Mouse (Mus musculus): ENCODE results near the gene Tnik. TPM values are rescaled to one million over a fixed set of nuclear protein-coding genes. Genes with fewer than 3 reads are reported as not detected.

Tnik gene
- polyA plus RNA-seq, 1 experiment, result 23.6 TPM

DNA sequence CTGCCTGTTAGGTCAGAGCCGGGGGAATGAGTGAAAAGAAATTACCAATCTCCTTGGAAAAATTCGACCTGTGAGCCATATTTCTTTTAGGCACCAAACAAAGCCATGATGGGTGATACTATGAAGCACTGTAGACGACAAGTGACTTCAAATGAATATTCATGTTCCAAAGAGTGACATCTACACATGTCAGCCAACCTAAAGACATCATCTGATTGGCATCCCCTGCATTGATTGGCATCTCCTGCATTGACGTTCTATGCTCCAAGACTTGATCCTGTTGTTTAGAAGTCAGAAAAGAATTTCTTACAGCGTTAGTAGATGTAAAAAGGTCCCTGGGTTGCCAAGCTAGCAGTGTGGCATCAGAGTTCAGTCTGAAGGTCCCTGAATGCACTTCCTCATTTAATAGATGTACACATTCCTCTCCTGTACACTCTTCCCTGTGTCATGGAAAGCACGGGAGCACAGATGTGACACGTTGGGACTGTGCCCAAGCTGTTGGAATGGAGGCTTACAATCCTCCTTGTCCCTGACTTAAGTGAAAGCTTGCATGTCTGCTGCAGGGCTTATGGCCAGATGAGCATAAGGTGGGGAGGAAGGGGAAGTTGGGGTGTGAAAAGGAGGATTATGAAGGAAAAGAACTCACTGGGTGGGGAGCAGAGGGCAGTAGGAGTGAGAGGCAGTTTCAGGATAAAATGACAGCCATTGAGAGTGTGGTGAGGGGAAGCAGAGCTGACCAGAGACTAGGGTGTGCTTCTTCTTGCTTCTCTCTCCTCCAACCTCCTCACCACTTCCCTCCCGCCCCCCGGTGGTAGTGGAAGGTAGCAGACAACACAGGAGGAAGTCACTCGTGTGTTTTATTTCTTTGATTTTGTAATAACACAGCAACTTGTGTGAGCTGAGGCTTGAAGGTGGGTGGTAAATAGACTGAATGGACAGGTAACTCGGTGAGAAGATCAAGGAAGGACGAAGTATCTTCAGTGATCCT is 301.6 kb downstream of the Tnik start:
- H3K4me1 ChIP-seq (replicated peaks; ENCODE audit: control insufficient read depth, insufficient read depth, low read length), result no peaks in the 10 kb centered on the region
- H3K36me3 ChIP-seq (ENCODE audit: control insufficient read depth, insufficient read depth, low read length), result 0 out of 2 replicates have a peak, but pooled peaks cover 3% of the 10 kb centered on the region
- TF ChIP-seq CTCF (IDR thresholded peaks at IDR 0.05; ENCODE audit: borderline replicate concordance, control insufficient read depth, extremely low read depth, insufficient read depth, low read length, poor library complexity), result no peak
- no peak for TF ChIP-seq POLR2A (IDR thresholded peaks at IDR 0.05; ENCODE audit: control insufficient read depth, extremely low read depth, insufficient read depth, low read length, poor library complexity)
- DNase-seq, result peak; percentile 11
- H3K4me3 ChIP-seq (ENCODE audit: control insufficient read depth, insufficient read depth, low read length), result no peak overlapping the region
- no peak overlapping the region for H3K27ac ChIP-seq (ENCODE audit: control insufficient read depth, insufficient read depth, low read length)
- WGBS, result 70% methylated on average over 12 of the region's 12 CpGs
- no peaks in the 10 kb centered on the region for H3K27me3 ChIP-seq (ENCODE audit: control insufficient read depth, insufficient read depth, low read length)

DNA sequence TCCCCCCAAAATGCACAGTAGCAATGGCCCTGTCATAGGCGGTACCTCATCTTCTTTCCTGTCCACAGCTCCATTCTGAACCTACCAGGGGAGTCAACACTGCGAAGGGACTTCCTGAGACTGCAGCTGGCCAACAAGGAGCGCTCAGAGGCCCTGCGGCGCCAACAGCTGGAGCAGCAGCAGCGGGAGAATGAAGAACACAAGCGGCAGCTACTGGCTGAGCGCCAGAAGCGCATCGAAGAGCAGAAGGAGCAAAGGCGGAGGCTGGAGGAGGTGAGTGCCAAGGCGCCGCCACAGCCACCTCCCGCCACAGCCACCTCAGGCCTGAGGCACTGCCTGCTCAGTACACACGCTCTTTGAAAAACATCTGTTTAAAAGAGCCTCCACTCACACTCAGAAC is 314.3 kb downstream of the Tnik start:
- 94% methylated on average over 15 of the region's 15 CpGs for WGBS
- Histone ChIP-seq H3K4me3 (ENCODE audit: control insufficient read depth, insufficient read depth, low read length) (no peak overlapping the region), H3K27ac (ENCODE audit: control insufficient read depth, insufficient read depth, low read length) (no peak overlapping the region), H3K36me3 (ENCODE audit: control insufficient read depth, insufficient read depth, low read length) (peaks cover 7% of the 10 kb centered on the region), H3K4me1 (replicated peaks; ENCODE audit: control insufficient read depth, insufficient read depth, low read length) (no peaks in the 10 kb centered on the region), H3K27me3 (ENCODE audit: control insufficient read depth, insufficient read depth, low read length) (no peaks in the 10 kb centered on the region)
- DNase-seq, result no peak
- TF ChIP-seq CTCF (IDR thresholded peaks at IDR 0.05; ENCODE audit: borderline replicate concordance, control insufficient read depth, extremely low read depth, insufficient read depth, low read length, poor library complexity) (no peak), POLR2A (IDR thresholded peaks at IDR 0.05; ENCODE audit: control insufficient read depth, extremely low read depth, insufficient read depth, low read length, poor library complexity) (no peak)

DNA sequence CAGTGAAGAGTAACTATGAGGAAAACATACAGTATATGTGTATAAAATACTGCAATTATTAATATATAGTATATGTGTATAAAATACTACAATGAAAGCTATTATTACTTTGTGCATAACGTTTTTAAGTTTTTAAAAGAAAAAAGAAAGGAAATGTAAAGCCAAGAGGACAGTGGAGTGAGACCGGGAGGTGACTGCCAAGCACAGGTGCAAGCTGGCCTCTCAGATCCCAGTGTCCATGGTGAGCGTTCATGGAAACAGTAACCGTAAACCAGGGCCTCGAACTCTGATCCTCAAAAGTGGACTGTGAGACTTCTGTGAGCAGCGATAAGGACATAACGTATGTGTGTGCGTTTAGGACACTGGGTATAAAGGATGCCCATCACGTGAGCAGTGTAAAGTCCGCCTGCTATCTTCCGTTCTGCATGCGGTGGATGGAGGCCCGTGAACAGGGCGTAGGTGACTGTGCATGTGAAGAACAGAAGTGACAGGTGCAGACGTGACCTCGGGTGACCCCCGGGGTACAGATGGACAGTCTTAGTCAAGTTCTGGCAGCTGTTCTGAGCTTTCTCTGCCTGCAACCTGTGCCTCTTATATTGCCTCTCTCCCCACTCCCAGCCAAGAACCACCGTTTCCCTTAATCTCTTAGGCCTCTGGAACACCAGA is 316.1 kb downstream of the Tnik start:
- WGBS, result 97% methylated on average over 18 of the region's 18 CpGs
- no peaks in the 10 kb centered on the region for H3K4me1 ChIP-seq (replicated peaks; ENCODE audit: control insufficient read depth, insufficient read depth, low read length)
- H3K27me3 ChIP-seq (ENCODE audit: control insufficient read depth, insufficient read depth, low read length), result no peaks in the 10 kb centered on the region
- peaks cover 7% of the 10 kb centered on the region for H3K36me3 ChIP-seq (ENCODE audit: control insufficient read depth, insufficient read depth, low read length)
- TF ChIP-seq POLR2A (IDR thresholded peaks at IDR 0.05; ENCODE audit: control insufficient read depth, extremely low read depth, insufficient read depth, low read length, poor library complexity) (no peak), CTCF (IDR thresholded peaks at IDR 0.05; ENCODE audit: borderline replicate concordance, control insufficient read depth, extremely low read depth, insufficient read depth, low read length, poor library complexity) (no peak)
- H3K4me3 ChIP-seq (ENCODE audit: control insufficient read depth, insufficient read depth, low read length), result no peak overlapping the region
- DNase-seq, result no peak
- H3K27ac ChIP-seq (ENCODE audit: control insufficient read depth, insufficient read depth, low read length), result no peak overlapping the region

DNA sequence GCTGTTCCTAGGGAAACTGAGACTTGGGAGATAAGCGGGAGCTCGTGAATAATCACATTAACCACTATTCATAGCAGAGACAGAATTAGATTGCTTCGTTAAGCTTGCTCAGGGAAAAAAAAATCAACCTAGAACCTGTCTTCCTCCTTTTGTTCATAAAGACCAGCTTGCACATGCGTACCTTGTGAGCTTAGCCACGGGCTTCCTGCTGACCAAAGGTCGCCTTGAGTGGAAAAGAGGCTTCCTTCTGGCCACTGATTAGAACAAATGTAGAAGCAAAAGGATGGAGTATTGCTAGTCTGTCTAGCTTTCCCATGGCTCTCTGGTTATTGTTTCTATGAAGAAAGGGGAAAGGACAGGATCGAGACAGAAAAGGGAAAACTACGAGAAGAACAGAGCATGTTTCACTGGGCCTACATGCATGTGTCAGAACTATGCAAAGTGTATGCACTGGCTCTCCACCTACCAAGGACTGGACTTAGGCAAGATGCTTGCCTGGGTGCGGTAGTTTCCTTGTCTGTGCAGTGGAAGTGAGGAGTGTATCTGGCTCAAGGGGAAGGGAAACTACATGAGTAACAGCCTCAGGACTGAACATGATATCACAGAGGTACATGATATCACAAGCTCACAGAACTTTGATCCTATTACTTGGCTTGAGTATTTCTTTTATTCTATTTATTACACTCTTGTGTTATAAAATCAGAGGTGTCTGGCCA is 322.9 kb downstream of the Tnik start:
- no peak for TF ChIP-seq CTCF (IDR thresholded peaks at IDR 0.05; ENCODE audit: borderline replicate concordance, control insufficient read depth, extremely low read depth, insufficient read depth, low read length, poor library complexity)
- TF ChIP-seq POLR2A (IDR thresholded peaks at IDR 0.05; ENCODE audit: control insufficient read depth, extremely low read depth, insufficient read depth, low read length, poor library complexity), result no peak
- DNase-seq, result no peak
- Histone ChIP-seq H3K4me1 (replicated peaks; ENCODE audit: control insufficient read depth, insufficient read depth, low read length) (no peaks in the 10 kb centered on the region), H3K36me3 (ENCODE audit: control insufficient read depth, insufficient read depth, low read length) (0 out of 2 replicates have a peak, but pooled peaks cover 5% of the 10 kb centered on the region), H3K27ac (ENCODE audit: control insufficient read depth, insufficient read depth, low read length) (no peak overlapping the region), H3K4me3 (ENCODE audit: control insufficient read depth, insufficient read depth, low read length) (no peak overlapping the region), H3K27me3 (ENCODE audit: control insufficient read depth, insufficient read depth, low read length) (no peaks in the 10 kb centered on the region)
- 89% methylated on average over 9 of the region's 9 CpGs for WGBS

DNA sequence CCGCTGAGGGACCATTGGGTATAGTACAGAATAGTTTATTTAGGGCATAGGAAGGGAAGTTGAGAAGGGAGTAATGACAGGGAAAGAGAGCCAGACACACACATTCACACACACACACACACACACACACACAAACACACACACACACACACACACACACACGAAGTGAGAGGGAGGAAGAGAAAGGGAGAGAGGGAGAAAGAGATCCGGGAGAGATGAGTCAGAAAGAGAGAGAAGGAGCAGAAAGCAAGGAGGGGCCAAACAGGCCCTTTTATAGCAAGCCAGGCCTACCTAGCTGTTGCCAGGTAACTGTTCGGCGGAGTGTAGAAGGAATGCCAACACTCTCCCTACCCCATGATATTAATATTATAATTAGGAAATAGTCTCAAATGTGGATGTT is 324.8 kb downstream of the Tnik start:
- no peak for DNase-seq
- Histone ChIP-seq H3K4me3 (ENCODE audit: control insufficient read depth, insufficient read depth, low read length) (no peak overlapping the region), H3K27me3 (ENCODE audit: control insufficient read depth, insufficient read depth, low read length) (no peaks in the 10 kb centered on the region), H3K36me3 (ENCODE audit: control insufficient read depth, insufficient read depth, low read length) (0 out of 2 replicates have a peak, but pooled peaks cover 5% of the 10 kb centered on the region), H3K4me1 (replicated peaks; ENCODE audit: control insufficient read depth, insufficient read depth, low read length) (no peaks in the 10 kb centered on the region), H3K27ac (ENCODE audit: control insufficient read depth, insufficient read depth, low read length) (no peak overlapping the region)
- 91% methylated on average over 5 of the region's 5 CpGs for WGBS
- no peak for TF ChIP-seq POLR2A (IDR thresholded peaks at IDR 0.05; ENCODE audit: control insufficient read depth, extremely low read depth, insufficient read depth, low read length, poor library complexity)
- no peak for TF ChIP-seq CTCF (IDR thresholded peaks at IDR 0.05; ENCODE audit: borderline replicate concordance, control insufficient read depth, extremely low read depth, insufficient read depth, low read length, poor library complexity)

DNA sequence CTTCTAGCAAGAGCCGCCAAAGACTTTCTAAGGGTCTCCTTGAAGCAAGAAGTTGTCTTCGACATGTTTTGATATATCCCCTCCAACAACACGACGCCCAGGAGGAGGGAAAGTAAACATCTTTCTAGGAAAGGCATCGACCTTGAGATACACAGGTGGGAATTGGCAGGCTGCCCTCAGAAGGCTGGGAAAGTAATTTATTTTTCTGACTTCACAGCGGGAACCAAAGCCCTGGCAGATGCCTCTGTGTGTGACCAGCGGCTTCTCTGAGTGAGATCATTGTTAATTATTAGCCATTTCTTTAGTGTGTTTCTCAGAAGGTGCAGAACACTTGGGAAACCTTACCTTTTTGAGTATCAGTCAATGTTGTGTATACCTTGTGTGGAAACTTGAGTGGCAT is 328.3 kb downstream of the Tnik start:
- DNase-seq, result no peak
- no peaks in the 10 kb centered on the region for H3K36me3 ChIP-seq (ENCODE audit: control insufficient read depth, insufficient read depth, low read length)
- WGBS, result 95% methylated on average over 7 of the region's 7 CpGs
- no peaks in the 10 kb centered on the region for H3K4me1 ChIP-seq (replicated peaks; ENCODE audit: control insufficient read depth, insufficient read depth, low read length)
- no peaks in the 10 kb centered on the region for H3K27me3 ChIP-seq (ENCODE audit: control insufficient read depth, insufficient read depth, low read length)
- no peak overlapping the region for H3K27ac ChIP-seq (ENCODE audit: control insufficient read depth, insufficient read depth, low read length)
- TF ChIP-seq CTCF (IDR thresholded peaks at IDR 0.05; ENCODE audit: borderline replicate concordance, control insufficient read depth, extremely low read depth, insufficient read depth, low read length, poor library complexity) (no peak), POLR2A (IDR thresholded peaks at IDR 0.05; ENCODE audit: control insufficient read depth, extremely low read depth, insufficient read depth, low read length, poor library complexity) (no peak)
- H3K4me3 ChIP-seq (ENCODE audit: control insufficient read depth, insufficient read depth, low read length), result no peak overlapping the region

All from thymus, adult 2 months (tissue).